Mouse (Mus musculus) midbrain, embryonic 16.5 days (tissue): ENCODE results near the gene Ercc5. TPM values are rescaled to one million over a fixed set of nuclear protein-coding genes. Genes with fewer than 3 reads are reported as not detected.

Experiments used
- ATAC-seq: fragments of 200-750 bp; cut with Nextera tagmentation; 2 replicates; pipeline ENCODE4 v1.8.0; 2017; ENCODE audit warnings: moderate TSS enrichment
- H3K27ac ChIP-seq: fragments of 300-500 bp; sonication (generic); 2 replicates; pipeline ENCODE4 v1.5.1; 2014; ENCODE audit warnings: mild to moderate bottlenecking, low read length, mixed read lengths
- H3K27me3 ChIP-seq: fragments of 300-500 bp; sonication (generic); 2 replicates; pipeline ENCODE4 v1.6.1; 2014; ENCODE audit warnings: low read depth, low read length, mixed read lengths; ENCODE audit not compliant: control insufficient read depth, insufficient read depth
- H3K36me3 ChIP-seq: fragments of 300-500 bp; sonication (generic); 2 replicates; pipeline ENCODE4 v1.6.1; 2014; ENCODE audit warnings: mild to moderate bottlenecking, low read length, moderate library complexity, mixed read lengths; ENCODE audit not compliant: control insufficient read depth, insufficient read depth
- H3K4me1 ChIP-seq: fragments of 300-500 bp; sonication (generic); 2 replicates; pipeline ENCODE4 v1.6.1; 2014; ENCODE audit warnings: mild to moderate bottlenecking, low read length, mixed read lengths; ENCODE audit not compliant: control insufficient read depth, insufficient read depth
- H3K4me2 ChIP-seq: fragments of 300-500 bp; sonication (generic); 2 replicates; pipeline ENCODE4 v1.6.1; 2014; ENCODE audit warnings: mild to moderate bottlenecking, low read length, mixed read lengths
- H3K4me3 ChIP-seq: fragments of 300-500 bp; sonication (generic); 2 replicates; pipeline ENCODE4 v1.5.1; 2014; ENCODE audit warnings: low read depth, mild to moderate bottlenecking, low read length, moderate library complexity, mixed read lengths
- H3K9ac ChIP-seq: fragments of 300-500 bp; sonication (generic); 2 replicates; pipeline ENCODE4 v1.6.1; 2014; ENCODE audit warnings: low read depth, low read length, mixed read lengths
- H3K9me3 ChIP-seq: fragments of 300-500 bp; sonication (generic); replicated peaks from 2 replicates; pipeline ENCODE4 v1.6.1; 2014; ENCODE audit warnings: mild to moderate bottlenecking, low read length, mixed read lengths; ENCODE audit not compliant: control insufficient read depth, poor library complexity, severe bottlenecking
- WGBS: fragments of 180-500 bp; shearing (Covaris S2); extraction: QIAGEN DNeasy Blood & Tissue Kit; methylation state at CpG from one replicate; pipeline ENCODE4 v1.1.7; 2014; 5-methylcytosine and 5-hydroxymethylcytosine counted together
- polyA plus RNA-seq: library from polyadenylated mRNA; unstranded; fragments of >200 nt; fragmentation: Nextera tagmentation; extraction: Ambion mirVana; gene quantifications from 2 replicates; pipeline ENCODE4 v1.2.1, GENCODE M21; 2015

Ercc5 gene
- 28.6 and 33.2 TPM in 2 replicates for polyA plus RNA-seq

DNA sequence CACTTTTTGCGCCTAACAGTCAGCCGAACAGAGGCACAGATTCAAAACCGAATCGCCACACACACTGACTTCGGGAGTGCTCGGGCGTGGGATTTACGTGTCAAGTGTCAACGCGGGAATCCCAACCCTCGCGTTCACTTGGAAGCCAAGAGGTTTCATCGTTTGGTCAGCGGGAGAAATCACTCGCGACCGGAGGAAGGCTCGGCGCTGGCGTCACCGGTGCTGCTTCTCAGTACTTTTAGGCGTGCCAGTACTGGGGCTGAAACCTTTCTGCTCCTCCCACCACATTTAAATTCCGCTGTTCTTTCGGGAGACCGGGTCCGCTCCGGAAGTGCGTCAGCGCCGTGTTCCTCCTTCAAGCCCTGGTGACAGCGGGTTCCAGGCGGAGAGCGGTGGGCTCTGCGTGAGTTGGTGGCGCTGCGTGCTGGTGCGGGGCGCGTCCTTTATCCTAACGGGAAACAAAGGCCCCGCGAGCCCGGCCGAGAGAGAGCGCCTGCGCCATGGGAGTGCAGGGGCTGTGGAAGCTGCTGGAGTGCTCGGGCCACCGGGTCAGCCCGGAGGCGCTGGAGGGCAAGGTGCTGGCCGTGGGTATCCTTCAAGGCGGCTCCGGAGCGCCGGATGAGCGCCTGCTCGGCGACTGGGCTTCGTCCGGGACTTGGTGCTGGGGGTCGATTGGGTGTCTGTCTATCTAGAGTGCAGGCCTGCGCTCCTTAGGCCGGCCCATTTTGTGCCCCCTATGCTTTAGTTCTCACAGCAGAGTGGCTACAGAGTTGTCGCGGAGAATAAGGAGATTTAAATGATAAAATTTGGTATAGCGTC is at the start of gene Ercc5:
TSS of gene Ercc5 (plus strand) at position 182 of the 819 bp plus-strand sequence.
- Histone ChIP-seq H3K4me1 (peaks cover 13% of the 10 kb centered on the region), H3K36me3 (peaks cover 14% of the 10 kb centered on the region), H3K4me3 (peak within 1 kb of the TSS; percentile 95), H3K27ac (peak within 1 kb of the TSS; percentile 97), H3K9ac (peak within 1 kb of the TSS; percentile 96), H3K27me3 (no peaks in the 10 kb centered on the region), H3K9me3 (no peaks in the 10 kb centered on the region), H3K4me2 (peak within 1 kb of the TSS; percentile 82)
- ATAC-seq = peak; percentile 98
- under 1% methylated on average over 66 of the region's 66 CpGs for WGBS

DNA sequence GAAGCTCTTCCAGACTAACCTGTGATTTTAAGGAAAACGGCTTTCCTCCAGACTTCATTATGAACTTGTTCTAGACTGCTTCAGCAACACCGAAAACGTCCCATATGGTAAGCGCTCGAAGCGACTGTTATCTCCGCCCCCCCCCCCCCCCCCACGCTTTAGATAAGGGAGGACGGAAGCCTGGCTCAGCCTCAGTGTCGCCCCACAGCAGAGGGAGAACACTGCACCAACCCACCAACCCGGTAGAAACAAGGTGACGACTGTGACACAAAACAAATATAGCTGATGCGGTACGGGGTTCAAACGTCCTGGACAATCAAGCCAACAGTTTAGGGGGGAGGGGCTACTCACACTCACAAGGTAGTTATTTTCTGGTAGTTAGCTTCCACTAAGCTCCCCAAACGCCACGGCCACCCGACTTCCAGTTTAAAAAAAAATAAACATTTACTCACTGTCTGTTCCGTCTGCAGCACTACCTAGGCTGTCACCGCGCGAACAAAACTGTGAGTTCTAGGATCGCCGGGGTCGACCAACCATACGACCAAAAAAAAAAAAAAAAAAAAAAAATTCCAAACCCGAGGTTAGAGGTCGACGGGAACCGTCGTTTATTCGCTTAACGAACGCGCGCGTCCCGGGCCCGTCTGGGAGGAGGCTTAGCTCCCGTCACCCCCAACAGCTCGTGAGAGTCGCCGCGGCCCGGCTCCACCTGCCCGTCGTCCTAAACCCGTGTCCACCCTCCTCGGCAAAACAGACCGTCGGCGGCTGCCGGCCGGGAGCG is 45.9 kb upstream of the Ercc5 start:
- peaks cover 13% of the 10 kb centered on the region for H3K4me1 ChIP-seq
- H3K36me3 ChIP-seq = 0 out of 2 replicates have a peak, but pooled peaks cover 4% of the 10 kb centered on the region
- ATAC-seq = peak; percentile 85
- no peaks in the 10 kb centered on the region for H3K27me3 ChIP-seq
- peak overlapping the region; percentile 74 for H3K27ac ChIP-seq
- H3K4me3 ChIP-seq = peak overlapping the region; percentile 87
- peak overlapping the region; percentile 77 for H3K9ac ChIP-seq
- WGBS = under 1% methylated on average over 51 of the region's 55 CpGs
- no peaks in the 10 kb centered on the region for H3K9me3 ChIP-seq
- H3K4me2 ChIP-seq = peak overlapping the region; percentile 75

DNA sequence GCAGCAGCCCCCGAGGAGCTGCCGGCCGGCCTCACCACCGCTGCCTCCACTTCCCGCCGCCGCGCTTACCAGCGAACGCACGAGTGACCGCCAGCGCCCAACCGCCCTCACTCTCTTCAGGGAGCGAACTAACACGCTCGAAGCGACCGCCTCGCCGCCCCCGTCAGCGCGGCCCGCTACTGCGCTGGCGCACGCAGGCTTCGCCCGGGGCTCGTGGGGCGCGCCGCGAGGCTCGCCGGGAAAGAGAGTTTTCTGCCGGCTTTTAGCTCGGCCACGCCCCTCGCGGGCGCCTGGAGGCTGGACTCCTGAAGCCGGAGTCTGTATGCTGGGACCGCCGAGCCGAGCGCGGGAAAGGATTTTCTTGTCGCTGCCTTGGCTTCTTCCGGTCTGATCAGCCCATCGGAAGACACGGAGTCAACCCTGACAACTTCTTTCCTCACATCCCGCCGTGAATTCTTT is 45.3 kb upstream of the Ercc5 start, which contains the start of gene Tex30:
TSS of gene Tex30 (minus strand) at position 183 of the 459 bp plus-strand sequence.
- H3K27me3 ChIP-seq = no peaks in the 10 kb centered on the region
- H3K4me2 ChIP-seq = peak within 1 kb of the TSS; percentile 75
- peaks cover 13% of the 10 kb centered on the region for H3K4me1 ChIP-seq
- peak within 1 kb of the TSS; percentile 77 for H3K9ac ChIP-seq
- H3K27ac ChIP-seq = peak within 1 kb of the TSS; percentile 74
- H3K4me3 ChIP-seq = peak within 1 kb of the TSS; percentile 87
- under 1% methylated on average over 39 of the region's 55 CpGs for WGBS
- H3K9me3 ChIP-seq = no peaks in the 10 kb centered on the region
- ATAC-seq = peak; percentile 99
- H3K36me3 ChIP-seq = 0 out of 2 replicates have a peak, but pooled peaks cover 4% of the 10 kb centered on the region

DNA sequence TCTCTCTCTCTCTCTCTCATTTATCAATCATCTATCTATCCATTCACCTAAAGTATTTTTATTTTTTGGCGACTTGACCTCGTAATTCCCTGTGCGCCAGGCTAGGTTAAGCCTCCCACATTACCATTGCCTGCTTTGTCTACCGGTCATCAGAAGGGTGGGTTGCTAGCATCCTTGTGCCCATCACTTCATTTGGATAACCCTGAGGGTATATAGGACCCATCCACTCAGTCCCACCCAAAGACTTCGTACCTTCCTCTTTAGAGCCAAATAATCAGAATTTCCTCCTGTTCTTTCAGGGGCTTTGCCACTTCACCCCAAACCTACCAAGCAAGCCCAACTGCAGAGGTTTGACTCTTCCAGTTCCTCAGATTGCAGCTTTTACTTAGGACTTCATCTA is 44.6 kb upstream of the Ercc5 start:
- Histone ChIP-seq H3K4me3 (peak overlapping the region; percentile 87), H3K9me3 (no peaks in the 10 kb centered on the region), H3K4me2 (peak overlapping the region; percentile 75), H3K27me3 (no peaks in the 10 kb centered on the region), H3K9ac (peak overlapping the region; percentile 41; the same call in 1 of the 2 replicates), H3K27ac (no peak overlapping the region), H3K36me3 (peaks cover 5% of the 10 kb centered on the region), H3K4me1 (peaks cover 13% of the 10 kb centered on the region)
- 12% methylated on average over 5 of the region's 5 CpGs for WGBS
- ATAC-seq = no peak

DNA sequence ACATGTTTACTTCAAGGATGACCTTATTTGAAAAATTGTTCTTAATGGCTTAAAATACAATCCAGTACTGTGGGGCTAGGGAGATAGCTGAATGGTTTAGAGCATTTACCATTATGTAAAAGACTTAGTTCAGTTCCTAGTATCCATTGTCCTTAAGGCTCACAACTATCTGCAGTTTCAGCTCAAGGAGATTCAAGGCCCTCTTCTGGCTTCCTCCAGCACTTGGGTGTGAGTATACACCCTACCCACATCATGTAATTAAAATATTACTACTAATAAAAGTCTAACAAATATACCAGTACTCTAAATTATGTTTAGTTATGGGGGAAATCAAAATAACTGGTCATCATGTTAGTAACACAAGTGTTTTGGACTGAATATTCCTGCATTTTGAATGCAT is 30.0 kb upstream of the Ercc5 start:
- H3K4me2 ChIP-seq = peak overlapping the region; percentile 61
- peaks cover 5% of the 10 kb centered on the region; the same call in 1 of the 2 replicates for H3K36me3 ChIP-seq
- no peak for ATAC-seq
- H3K27ac ChIP-seq = no peak overlapping the region
- no peak overlapping the region for H3K9ac ChIP-seq
- peaks cover 18% of the 10 kb centered on the region for H3K4me1 ChIP-seq
- no peaks in the 10 kb centered on the region for H3K27me3 ChIP-seq
- H3K4me3 ChIP-seq = no peak overlapping the region
- H3K9me3 ChIP-seq = no peaks in the 10 kb centered on the region

DNA sequence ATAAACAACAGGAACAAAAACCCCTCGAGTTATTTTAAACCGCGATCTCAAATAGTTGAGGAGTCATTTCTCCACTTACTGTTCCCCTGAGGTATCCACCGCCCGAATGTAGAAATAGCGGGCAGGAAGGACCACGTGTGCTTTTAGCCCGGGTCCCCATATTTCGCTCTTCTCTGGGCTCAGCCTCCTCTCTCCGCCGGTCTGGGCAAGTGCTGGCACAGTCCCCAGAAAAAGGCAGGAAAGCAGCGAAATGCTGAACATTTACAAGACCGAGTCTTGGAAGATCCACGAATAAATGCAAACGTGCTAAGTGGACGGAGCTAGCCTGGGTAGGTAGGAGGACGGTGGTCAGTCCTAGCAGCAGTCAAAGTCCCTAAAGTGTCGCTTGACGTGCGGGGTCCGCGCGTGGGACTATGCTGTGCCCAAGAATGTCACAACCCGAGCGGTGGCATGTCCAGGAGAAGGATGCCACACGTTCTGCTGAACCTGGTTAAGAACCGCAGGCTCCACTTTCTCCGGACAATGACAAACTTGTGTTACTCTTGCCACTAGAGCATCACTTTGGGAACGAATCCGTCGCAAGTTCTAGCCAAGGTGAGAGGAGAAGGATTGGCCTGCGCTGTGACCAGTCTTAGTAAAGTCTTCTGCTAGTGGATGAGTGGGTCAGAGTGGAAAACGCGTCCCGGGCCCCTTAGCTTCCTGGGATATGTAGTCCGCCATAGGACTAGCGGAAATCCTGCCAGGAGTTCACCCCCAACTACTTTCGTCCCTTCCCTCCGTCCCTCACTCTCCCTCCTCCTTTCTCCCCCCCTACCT is 29.1 kb upstream of the Ercc5 start, which contains the start of the genes Kdelc1 and Bivm:
TSS of gene Kdelc1 (minus strand) at position 570 of the 816 bp plus-strand sequence.
TSS of gene Bivm (plus strand) at position 719 of the 816 bp plus-strand sequence.
- peak within 1 kb of the TSS; percentile 81 for H3K9ac ChIP-seq
- H3K9me3 ChIP-seq = no peaks in the 10 kb centered on the region
- ATAC-seq = peak; percentile 99
- no peaks in the 10 kb centered on the region for H3K27me3 ChIP-seq
- no peaks in the 10 kb centered on the region; the same call in 1 of the 2 replicates for H3K36me3 ChIP-seq
- under 1% methylated on average over 39 of the region's 39 CpGs for WGBS
- peak within 1 kb of the TSS; percentile 93 for H3K27ac ChIP-seq
- peak within 1 kb of the TSS; percentile 55 for H3K4me3 ChIP-seq
- H3K4me2 ChIP-seq = peak within 1 kb of the TSS; percentile 61
- H3K4me1 ChIP-seq = peaks cover 18% of the 10 kb centered on the region

DNA sequence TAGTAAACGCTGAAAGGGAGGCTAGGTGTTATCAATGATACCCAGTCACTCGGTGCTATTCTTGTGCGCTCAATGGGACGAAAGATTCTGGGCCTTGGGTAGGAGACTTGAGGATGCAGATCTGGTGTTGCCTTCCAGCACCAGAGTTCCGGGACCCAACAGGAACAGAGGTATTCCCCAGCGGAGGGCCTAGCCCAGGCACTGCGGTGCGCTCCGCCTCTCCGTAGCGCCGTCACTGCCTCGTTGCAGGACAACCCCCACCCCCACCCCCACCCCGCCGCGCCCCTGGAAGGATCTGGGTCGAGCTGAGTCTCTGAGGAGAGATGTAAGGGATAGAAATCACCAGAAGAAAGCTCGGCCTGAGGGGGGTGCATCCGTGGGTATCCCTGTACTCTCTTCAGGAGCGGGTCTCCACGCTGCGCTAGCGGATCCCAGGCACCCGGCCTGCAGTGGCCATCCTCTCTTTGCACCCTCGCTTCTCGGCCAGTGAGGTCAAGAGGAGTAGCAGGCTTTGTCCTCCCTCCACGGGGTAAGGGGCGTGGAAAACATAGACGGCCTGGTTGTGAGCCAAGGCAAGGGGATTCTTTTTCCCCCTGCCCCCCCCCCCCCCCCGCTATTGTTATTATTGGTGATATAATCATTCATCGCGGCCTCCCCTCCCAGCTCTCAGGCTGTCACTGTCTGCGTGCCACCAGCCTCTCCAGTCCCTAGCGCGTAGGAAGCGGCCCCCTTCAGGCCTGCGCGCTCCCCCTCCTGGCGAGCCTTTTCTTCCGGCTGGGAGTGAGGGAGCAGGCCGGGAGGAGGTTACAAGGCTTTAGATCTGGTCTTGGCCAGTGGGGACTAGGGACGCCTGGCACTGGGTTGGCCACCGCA is 28.1 kb upstream of the Ercc5 start:
- under 1% methylated on average over 41 of the region's 43 CpGs for WGBS
- H3K27ac ChIP-seq = peak overlapping the region; percentile 93

More for the DNA sequence above, 28.1 kb upstream of the Ercc5 start:
- ATAC-seq = peak; percentile 91
- H3K27me3 ChIP-seq = no peaks in the 10 kb centered on the region
- peak overlapping the region; percentile 81 for H3K9ac ChIP-seq
- H3K9me3 ChIP-seq = no peaks in the 10 kb centered on the region
- H3K4me2 ChIP-seq = peak overlapping the region; percentile 61
- H3K4me3 ChIP-seq = peak overlapping the region; percentile 55
- H3K36me3 ChIP-seq = no peaks in the 10 kb centered on the region; the same call in 1 of the 2 replicates
- H3K4me1 ChIP-seq = peaks cover 18% of the 10 kb centered on the region
